Mouse (Mus musculus): ENCODE results near the gene Ccr6.
"Not testable (repeated sequence)": the region's sequence is repeated elsewhere in the genome, so short reads cannot be mapped to it uniquely, and the experiment has no call there.

Gene Ccr6

DNA sequence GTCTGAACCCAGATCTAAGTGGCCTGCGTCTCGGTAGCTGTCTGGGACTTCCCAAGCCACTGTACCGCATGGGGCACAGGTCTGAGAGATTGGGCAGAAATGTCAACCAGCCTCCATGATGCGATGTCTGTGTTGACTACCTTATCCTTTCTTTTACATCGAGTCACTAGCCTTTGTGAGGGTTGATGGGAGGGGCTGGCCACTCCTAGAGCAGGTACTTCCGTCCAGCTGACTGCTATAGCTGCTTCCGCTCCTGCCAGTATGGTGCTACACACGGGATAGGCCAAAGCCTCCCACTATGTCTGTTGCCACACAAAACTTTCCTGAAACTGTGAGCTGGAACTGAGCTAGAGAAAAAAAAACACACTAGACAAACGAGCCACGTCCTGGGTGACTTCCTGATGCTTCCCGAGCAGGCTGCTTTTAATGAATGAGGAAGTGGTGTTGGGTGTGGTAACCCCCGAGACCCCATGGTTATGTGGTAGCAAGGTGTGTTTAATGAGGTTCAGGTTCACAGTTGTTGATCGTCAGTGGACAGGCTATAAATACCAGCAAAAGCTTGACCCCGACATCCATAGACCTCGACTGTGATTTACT is 2.1 kb upstream of the Ccr6 start:
- DNase-seq (ENCODE audit: low spot score) = no peak

DNA sequence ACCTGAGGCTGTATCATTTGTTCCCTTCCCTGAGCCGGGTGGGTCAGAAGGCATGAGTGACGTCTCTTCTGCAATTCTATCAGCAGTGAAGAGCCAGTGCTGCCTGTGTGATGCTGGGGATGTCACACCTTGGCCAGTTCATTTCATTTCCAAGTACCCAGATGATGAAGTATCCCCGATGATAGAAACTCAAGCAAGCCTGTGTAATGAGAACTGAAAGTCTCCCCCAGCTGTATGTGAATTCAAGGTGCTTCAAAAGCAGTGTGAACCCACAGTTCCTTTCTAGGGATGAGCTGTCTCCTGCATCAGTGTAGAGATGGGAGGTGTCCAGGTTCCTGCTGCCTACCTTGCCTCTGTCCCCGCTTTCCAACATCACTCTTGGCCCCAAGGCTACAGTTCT is 1.3 kb upstream of the Ccr6 start:
- no peak for DNase-seq (ENCODE audit: low spot score)

DNA sequence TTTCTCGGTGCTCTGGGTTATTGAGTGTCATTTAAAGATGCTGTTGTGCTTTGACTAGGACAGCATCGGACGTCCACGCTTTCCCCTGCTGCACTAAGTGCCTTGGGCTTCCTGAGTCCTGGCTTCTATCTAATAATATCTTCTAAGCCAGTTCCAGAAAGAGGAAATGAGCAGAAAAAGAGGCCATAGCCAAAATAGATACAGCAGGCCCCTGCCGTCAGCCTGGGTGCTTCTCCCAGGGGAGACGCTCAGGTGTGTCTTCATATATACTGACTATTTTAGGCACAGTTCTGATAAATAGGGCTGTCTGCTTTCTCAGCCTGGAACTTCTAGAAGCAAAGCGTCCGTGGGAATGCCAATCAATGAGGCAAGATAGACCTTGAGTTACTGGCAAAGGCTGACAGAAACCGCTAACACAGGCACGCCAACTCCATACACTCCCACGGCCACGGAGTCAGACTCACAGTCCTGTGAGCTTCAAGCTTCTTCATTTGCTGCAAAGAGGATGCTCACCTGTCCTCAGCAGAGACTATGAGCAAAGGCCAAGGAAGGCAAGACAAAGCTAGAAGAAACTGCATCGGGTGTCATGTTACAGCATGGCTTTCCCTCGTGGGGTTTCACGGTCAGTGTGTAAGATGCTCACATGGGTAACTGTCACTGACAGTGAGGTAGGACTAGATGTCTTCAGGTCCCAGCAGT is 2.3 kb downstream of the Ccr6 start:
- no peak for DNase-seq (ENCODE audit: low spot score)

DNA sequence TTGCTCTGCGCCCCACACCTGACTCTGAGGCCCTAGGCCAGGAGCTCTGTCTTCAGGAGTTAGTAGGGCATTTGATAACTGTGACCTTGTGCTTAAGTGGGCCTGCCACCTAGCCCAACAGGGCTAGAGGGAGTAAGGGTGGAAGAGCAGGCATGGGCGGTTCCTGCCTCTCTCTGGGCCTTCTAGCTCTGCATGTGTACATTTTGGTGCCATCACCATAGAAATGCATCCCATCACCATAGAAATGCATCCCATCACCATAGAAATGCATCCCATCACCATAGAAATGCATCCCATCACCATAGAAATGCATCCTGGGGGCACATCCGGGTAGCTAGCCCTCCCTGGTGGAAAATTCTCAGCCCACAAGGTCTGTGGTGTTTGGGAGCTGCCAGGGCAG is 3.7 kb downstream of the Ccr6 start:
- no peak for DNase-seq (ENCODE audit: low spot score)

DNA sequence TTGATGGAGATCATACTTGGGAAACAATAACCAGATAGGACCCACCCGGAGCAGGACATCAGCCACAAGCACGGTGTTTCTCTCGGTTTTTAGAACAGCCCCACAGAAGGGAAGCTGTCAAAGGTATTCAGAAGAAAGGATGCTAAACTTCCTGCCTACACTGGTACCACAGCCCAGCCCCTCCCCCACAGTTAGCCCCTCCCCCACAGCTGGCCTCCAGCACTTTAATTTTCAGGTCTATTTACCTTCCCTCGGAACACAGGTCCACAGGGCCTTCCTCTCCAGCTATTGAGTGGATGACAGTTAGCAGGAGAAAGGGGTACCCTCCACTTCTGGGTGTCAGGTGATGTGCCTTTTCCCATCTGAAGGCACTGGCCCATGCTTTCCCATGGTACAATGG is 4.7 kb downstream of the Ccr6 start:
- no peak for DNase-seq (ENCODE audit: low spot score)

DNA sequence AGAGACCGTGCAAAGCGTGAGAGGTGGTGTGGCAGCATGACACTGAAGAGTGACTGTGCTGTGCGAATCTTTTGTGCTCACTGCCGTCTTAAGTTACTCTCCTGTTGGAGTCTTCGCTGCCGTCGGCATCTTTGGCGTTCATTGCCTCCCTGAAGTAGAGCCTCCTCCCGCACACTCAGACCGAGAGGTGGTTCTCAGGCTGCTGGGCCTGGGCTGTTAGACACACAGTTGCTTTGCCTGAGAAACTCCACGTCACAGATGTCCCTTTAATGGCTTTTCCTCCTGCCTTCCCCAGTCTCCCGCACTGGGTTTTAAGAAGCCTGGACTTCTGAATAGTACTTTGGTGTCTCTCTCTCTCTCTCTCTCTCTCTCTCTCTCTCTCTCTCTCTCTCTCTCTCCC is 5.8 kb downstream of the Ccr6 start:
- DNase-seq (ENCODE audit: low spot score) = no peak

DNA sequence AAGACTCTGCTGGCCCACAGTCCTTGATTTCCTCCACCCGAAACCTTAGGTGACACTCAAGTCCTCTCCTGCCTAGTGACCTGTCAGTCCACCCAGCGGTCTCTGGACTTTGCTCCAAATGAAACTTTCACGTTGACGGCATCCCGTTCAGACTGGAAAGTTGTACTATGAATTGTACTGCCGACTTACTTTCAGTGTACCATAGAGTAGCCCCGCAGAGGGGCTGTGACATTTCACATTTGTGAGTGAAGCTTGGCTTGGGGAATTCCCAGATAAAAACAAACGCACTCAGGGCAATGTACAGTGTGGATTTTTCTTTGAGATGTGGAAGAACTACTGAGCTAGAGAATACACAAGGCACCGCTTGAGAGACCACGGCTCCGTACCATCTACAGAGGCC is 6.3 kb downstream of the Ccr6 start:
- DNase-seq (ENCODE audit: low spot score) = no peak

DNA sequence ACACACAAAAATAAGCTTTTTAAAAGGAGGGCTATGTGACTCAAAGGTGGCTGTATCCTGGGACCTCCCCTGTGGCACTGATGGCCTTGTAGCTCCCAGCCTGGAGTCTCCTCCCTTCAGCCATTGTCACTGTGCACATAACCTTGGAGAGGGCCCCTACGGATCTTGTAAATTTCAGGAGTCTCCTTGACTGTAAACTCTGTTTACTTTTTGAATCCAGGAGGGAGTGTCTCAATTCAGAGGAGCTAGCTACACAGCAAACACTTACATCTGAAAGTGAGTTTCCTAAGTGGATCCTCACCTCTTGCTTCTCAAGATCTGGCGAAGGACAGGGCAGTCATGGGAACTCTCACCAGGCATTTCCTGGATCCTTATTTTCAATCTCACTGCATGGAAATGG is 8.3 kb downstream of the Ccr6 start:
- no peak for DNase-seq (ENCODE audit: low spot score)

DNA sequence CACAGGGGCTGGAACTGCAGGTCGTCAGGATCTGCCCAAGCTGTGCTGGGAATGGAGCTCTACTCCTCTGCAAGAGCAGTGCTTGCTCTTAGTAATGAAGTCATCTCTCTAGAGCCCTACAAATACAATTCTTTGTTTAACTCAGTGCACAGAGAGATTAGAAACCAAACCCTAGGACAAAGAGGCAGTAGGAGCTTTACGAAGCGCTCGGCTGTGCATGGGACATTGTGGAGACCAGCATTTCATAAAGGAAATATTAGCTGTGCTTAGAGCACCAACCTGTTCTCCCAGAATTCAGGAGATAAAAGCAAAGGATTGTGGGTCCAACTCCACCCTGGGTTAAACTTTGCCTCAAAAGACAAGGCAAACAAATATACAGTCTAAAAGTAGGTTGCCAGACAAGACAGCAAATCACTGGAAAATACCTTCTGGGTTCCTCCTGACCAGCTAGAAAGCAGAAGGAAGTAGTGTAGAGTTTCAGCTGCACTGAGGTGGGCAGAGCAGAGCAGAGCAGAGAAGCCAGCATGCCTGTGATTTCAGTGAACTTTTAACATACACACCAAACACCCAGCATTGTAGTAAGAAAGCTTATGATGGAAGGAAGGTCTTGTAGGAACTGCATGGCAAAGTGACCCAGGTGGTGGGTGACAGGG is 10.4 kb downstream of the Ccr6 start:
- no peak for DNase-seq (ENCODE audit: low spot score)

DNA sequence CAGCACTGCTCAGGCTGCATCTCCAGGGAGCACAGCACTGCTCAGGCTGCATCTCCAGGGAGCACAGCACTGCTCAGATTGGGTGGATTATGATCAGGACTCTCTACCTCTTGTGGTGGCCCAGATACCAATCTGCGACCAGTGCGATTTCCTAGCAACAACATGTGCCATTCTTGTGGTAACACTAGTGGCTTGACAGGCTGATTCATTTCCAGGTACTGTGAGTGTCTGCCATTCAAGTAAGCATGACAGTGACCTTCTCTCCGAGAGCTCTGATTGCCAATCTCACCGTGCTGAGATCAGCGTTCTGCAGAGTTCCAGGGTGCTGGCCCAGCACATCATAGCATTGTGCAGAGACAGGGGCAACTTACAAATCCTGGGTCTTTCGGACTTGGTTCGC is 15.9 kb downstream of the Ccr6 start:
- no peak for DNase-seq (ENCODE audit: low spot score)

DNA sequence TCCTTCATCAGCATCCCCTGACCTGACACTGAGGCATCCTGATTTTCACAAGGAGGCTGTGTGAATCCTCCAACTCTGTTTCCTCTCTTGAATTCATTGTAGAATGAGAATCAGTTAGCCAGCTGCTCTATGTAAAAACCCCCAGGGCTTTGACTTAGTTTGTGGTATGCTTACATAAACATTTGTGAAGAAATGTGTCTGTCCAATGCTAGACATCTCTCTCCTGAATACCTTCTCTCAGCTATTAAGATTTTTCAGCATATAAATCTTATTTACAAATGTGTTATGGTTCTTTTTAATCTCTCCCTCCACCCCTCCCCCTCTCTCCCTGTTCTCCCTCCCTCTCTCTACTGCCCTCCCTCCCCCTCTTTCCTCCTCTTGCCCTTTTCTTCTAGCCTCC is 18.4 kb downstream of the Ccr6 start:
- DNase-seq (ENCODE audit: low spot score) = no peak

DNA sequence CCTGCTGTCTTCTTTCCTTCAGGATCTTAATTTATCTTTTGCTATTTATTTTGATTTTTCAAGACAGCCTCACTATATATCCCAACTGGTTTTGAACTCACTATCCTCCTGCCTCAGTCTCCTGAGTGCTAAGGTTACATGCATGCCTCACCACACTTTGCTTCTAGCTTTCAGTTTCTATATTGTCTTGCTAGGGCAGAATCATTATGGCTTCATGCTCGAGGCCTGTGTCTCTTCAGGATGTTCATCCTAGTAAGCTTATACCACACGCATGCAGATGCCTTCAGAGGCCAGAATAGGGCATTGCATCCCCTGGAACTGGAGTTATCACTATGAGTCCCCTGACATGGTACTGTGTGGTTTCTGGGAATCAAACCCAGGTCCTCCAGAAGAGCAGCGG is 19.1 kb downstream of the Ccr6 start:
- DNase-seq (ENCODE audit: low spot score) = no peak

DNA sequence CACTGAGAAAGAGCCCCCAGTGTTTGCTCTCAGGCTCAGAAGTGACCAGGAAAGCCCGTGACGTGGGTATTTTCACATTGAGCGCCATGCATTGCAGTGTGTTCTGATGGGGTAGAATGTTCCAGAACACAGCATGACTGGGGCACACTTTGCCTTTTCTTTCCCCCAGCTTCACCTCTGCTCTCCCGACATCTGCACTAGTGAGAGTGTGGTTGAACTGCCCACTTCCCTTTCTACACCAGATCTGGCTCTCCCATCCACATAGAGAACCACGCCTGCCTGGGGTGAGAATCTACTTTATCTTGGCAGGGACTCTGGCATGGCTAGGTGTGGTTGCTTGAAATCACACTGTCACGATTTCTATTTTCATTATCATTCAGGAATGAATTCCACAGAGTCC is 19.7 kb downstream of the Ccr6 start:
- DNase-seq (ENCODE audit: low spot score) = no peak

DNA sequence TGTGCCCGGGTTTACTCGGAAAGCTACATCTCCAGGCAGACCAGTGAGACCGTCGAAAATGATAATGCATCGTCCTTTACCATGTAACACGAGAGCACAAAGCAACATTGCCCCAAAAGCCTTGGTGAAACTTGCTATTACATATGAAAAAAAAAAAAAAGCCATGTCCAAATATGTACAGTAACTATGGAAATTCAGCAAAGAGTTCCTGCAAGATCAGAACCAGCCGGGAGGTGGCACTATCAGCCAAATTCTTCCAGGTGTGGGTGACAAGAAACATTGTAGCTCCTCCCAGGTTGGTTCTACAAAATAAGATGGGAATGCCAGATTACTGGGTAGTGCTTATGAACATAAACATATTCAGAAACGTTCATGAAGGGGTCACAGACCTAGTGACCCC is 21.1 kb downstream of the Ccr6 start:
- no peak for DNase-seq (ENCODE audit: low spot score)

DNA sequence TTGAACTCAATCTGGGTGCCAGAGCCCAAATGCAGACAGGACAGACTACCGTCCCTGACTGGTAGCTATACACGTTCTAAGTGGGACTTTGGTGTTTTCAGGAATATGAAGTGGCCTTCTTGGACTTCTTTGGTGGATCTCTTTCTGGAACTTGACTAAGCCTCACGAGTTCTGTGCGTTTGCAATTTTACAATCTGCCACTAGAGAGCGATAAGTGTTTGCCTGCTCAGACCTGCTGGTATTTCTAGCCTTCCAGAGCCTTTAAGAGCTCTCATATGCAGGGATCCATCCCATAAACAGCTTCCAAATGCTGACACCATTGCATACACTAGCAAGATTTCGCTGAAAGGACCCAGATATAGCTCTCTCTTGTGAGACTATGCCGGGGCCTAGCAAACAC is 28.8 kb downstream of the Ccr6 start:
- DNase-seq (ENCODE audit: low spot score) = not testable (repeated sequence)

DNA sequence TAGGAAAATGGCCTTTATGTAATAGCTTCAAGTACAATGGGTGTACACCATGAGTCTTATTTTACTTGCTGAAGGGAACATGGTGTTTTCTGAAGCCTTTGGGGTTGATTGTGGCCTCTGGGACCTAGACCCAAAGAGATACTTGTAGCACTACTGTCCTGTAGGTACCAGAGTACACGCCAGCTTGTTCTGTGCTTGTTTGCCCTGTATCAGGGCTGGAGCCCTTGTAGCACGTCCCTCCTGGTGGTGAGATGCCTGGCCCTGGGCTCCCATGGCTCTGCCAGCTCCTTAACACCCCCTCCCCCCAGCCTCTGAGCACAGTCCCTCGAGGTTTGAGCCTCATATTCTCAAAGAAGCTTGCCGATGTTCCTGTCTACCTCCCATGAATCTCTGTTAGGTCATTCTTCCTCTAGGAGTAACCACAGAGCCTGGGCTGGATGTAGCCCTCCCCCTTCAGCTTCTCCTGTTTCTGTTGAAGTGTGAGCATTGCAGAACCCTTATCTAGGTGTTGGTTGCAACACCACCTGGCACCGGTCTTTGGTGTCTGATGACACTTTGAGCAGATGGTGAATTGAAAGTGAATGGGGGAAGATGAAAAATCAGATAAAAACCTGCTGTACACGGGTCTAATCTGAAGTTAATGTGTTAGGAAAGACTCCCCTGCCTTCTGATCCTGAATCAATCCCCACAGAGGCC is 36.4 kb downstream of the Ccr6 start:
- DNase-seq (ENCODE audit: low spot score) = no peak

DNA sequence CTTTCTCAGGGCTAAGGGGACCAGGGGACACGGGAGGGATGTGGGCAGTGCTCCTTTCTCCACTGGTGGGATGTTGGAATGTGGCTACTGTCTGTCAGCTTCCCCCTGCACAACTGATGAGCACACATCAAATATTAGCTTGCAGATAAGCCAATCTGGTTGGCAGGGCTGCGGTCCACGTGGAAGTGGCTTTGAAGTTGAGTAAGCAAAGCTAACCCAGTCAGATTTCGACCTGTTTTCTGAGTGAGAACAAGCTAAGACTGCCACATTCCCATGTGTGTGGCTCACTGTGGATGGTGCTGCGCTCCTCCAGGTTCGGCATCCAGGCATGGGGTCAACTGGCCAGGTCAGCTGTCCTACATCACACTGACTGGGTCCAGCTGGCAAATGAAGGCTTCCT is 37.1 kb downstream of the Ccr6 start:
- DNase-seq (ENCODE audit: low spot score) = no peak

DNA sequence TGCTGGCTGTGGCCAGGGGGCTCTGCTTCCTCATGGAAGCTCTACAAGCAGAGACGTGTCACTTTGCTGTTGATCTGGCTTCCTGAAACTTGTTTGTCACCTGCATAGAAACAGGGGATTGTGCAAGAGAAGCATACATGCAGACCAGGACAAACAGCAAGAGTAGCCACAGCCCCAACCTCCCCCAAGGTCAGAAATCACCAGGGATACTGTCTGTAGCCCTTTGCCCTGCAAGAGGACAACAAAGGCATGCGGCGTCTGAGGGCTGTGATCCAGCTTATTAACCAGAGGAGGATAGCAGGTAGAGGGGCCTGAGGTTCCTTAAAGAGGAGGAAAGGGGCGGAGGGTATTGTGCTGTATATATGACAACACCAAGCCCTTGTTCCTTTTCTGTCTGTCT is 40.2 kb downstream of the Ccr6 start:
- DNase-seq (ENCODE audit: low spot score) = no peak

DNA sequence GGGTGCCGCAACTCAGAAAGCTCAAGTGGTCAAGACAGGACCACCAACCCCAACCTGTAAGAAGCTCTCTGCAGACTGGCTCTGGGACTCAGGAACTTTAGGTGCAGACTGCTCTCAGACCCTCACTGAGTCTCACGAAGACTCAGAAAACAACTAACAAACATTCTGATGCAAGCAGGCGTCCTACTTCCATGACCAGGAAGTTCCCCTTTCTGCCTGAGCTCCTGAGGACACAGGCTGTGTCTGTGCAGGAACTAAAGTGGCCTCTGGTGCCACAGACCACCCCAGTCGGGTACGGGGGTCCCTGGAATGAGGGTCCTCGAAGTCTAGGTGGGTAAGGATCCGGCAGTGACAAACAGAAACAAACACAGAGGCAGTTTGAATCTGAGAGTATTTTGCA is 40.8 kb downstream of the Ccr6 start:
- no peak for DNase-seq (ENCODE audit: low spot score)

DNA sequence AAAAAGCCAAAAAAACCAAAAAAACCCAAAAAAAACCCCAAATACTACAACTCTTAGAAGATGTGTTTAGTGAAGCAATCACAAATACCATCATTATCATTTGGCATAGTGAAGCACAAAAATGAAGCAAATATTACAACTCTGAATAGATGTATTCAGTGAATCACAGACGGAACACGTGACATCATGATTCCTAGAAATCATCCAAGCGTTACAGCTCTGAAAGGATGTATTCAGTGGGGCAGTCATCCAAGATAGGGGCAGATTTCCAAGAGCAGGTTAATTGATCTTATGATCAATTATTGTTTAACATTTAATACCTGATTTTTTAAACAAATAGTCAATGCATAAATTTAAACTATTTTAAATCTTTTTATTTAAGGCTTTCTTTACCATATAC is 41.4 kb downstream of the Ccr6 start:
- no peak for DNase-seq (ENCODE audit: low spot score)

DNA sequence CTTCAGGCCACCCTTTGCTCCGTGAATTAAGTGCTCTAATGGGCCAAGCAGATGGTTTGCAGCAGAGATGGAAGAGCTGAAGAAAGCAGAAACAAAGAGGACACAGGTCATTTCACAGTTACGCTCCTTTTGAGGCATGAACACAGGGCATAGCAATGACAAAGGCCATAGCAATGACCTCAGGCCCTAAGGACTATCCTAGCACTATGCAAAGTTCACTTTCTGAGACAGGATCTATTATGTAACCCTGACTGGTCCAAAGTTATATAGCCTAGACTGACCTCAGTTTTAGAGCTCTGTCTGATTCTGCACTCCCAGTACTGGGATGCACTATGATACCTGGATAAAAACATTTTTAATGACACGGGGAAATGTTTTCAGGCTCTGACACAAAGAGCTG is 42.5 kb downstream of the Ccr6 start:
- DNase-seq (ENCODE audit: low spot score) = no peak

DNA sequence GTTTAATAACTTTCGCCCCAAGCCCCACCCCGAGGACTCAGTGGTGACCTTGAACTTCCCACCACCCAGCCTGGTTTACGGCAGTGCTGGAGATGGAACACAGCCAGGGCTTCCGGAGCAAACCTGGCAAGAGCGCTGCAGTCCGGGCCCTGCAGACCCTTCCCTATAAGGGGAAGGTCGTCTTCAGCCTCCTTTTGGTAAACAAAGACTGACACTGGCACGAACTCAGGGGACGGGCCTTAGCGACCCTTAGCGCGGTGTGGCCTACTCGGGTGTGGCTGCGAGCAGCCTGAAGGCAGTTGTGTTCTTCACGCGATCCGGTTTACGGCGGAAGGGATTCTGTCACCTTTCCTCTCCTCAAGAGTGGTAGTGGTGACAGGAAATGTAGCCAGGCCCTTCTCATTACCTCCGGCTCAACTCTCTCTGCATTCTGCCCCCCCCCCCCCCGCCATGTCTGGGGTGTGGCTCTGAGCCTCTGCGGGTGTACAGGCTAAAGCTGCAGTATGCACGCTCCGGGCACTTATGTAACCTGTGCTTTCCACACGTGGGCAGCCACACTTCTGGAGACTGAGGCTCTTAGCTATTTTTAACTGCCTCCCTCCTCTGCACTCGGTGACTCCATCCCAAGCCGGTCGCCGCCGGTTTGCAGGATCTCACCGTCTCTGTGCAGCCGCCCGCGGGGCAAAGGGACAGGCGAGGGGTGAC is 47.1 kb downstream of the Ccr6 start, which contains the start of gene Mpc1:
TSS of gene Mpc1 (plus strand) at position 84 of the 705 bp plus-strand sequence.
- DNase-seq (ENCODE audit: low spot score) = peak; percentile 70
